Mouse (Mus musculus) stomach, postnatal 0 days (tissue): ENCODE measurements around the gene Vwce.

ENCODE experiments used
- CTCF ChIP-seq: IDR thresholded peaks from 2 replicates; pipeline ENCODE4 v1.5.1; 2016; ENCODE audit warnings: antibody characterized with exemption, low read depth, mild to moderate bottlenecking, moderate library complexity
- EP300 ChIP-seq: optimal IDR thresholded peaks from 2 replicates; pipeline ENCODE3; 2016; ENCODE audit warnings: antibody characterized with exemption

DNA sequence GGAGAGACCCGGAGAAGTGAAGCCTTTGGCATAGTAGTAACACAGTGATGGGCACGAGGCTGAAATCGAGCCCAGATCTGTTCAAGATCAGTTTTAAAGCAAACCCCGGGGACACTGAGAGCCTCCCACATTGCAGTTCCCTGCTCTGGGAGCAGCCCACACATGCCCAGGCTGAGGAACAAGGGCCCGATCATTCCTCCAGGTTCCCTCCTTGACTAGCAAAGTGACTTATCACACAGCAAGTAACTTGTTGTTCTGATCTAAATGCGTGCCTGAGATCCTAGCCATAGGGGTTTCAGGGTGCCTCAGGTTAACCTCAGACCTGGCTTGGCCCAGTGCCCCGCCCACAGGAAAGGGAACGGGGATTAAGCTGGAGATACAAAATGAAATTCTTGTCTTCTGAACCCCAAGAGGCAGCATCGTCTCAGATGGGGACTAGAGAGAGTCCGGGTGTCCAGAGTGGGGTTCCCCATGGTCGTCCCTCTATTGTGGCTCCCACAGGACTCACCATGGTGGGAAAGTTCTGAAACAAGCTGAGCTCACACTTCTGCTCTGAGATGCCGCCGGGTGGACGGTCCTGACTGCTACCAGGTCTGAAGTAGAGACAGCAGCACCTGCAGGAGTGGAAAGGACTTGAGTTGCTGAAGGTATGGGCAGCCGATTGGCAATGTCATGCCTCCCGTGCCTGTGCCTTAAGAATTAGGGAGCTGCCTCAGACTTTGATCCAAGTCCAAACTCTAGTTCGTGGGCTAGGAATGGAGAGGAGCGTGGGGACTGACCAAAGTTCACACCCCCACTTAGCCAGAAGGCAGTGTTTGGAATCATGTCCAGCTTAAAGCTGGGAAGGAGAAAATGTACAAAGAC is 30.1 kb upstream of the Vwce start:
- TF ChIP-seq CTCF = no peak
- no peak for TF ChIP-seq EP300
